Mouse (Mus musculus): ENCODE measurements around the gene Nos1ap.

GRCm38 (mm10) chr1:170590531-170590930 lies 870 bp upstream of the Nos1ap start:
- TF ChIP-seq CTCF (IDR thresholded peaks at IDR 0.05; ENCODE audit: extremely low read depth, insufficient read length, insufficient replicate concordance, low read depth, low read length) (no peak), POLR2A (IDR thresholded peaks at IDR 0.05; ENCODE audit: low read depth, low read length) (no peak)
